Mouse (Mus musculus) skeletal muscle tissue, adult 2 months (tissue): ENCODE data around the gene Ttyh3.
A peak's percentile ranks its signal among the peaks of the same experiment; 100 is the strongest.
"Not testable (repeated sequence)": the region's sequence is repeated elsewhere in the genome, so short reads cannot be mapped to it uniquely, and the experiment has no call there.

Source experiments
- DNase-seq: peaks from one replicate; pipeline ENCODE4 v3.0.0-alpha.2; 2012; ENCODE audit warnings: low read depth, low spot score

The Ttyh3 gene

GRCm38 (mm10) chr5:140648519-140649100, at the start of gene Ttyh3:
Gene Ttyh3, minus strand, starts transcription at chr5:140649031.
- DNase-seq, result no peak

- DNase-seq, result no peak
Observed at GRCm38 (mm10) chr5:140695987-140696386, 47.2 kb upstream of the Ttyh3 start.

GRCm38 (mm10) chr5:140688434-140688833, 39.6 kb upstream of the Ttyh3 start:
- no peak for DNase-seq

- DNase-seq, result no peak
Observed at GRCm38 (mm10) chr5:140684343-140685148, 35.7 kb upstream of the Ttyh3 start.

GRCm38 (mm10) chr5:140682113-140682512, 33.3 kb upstream of the Ttyh3 start:
- DNase-seq, result no peak

GRCm38 (mm10) chr5:140680950-140681349, 32.1 kb upstream of the Ttyh3 start:
- DNase-seq, result no peak

- DNase-seq, result no peak
Observed at GRCm38 (mm10) chr5:140680051-140680450, 31.2 kb upstream of the Ttyh3 start.

- DNase-seq, result no peak
Observed at GRCm38 (mm10) chr5:140677137-140677536, 28.3 kb upstream of the Ttyh3 start.

- DNase-seq, result no peak
Observed at GRCm38 (mm10) chr5:140675640-140676039, 26.8 kb upstream of the Ttyh3 start.

- no peak for DNase-seq
Observed at GRCm38 (mm10) chr5:140675079-140675478, 26.2 kb upstream of the Ttyh3 start.

- DNase-seq, result no peak
Observed at GRCm38 (mm10) chr5:140674036-140674435, 25.2 kb upstream of the Ttyh3 start.

GRCm38 (mm10) chr5:140672603-140673002, 23.8 kb upstream of the Ttyh3 start:
- DNase-seq, result not testable (repeated sequence)

- no peak for DNase-seq
Observed at GRCm38 (mm10) chr5:140672115-140672514, 23.3 kb upstream of the Ttyh3 start.

- DNase-seq, result peak; percentile 44
Observed at GRCm38 (mm10) chr5:140663621-140664180, 14.9 kb upstream of the Ttyh3 start.

- DNase-seq, result no peak
Observed at GRCm38 (mm10) chr5:140662741-140663592, 14.1 kb upstream of the Ttyh3 start.

GRCm38 (mm10) chr5:140661875-140662643, 13.2 kb upstream of the Ttyh3 start:
- no peak for DNase-seq

- no peak for DNase-seq
Observed at GRCm38 (mm10) chr5:140661427-140661826, 12.6 kb upstream of the Ttyh3 start.

GRCm38 (mm10) chr5:140660398-140660797, 11.6 kb upstream of the Ttyh3 start:
- no peak for DNase-seq

- no peak for DNase-seq
Observed at GRCm38 (mm10) chr5:140659607-140660272, 10.9 kb upstream of the Ttyh3 start.

GRCm38 (mm10) chr5:140654096-140654845, 5.4 kb upstream of the Ttyh3 start:
- DNase-seq, result no peak
